9 mouse cellular contexts compared by ENCODE assay signal in the genomic region with DNA sequence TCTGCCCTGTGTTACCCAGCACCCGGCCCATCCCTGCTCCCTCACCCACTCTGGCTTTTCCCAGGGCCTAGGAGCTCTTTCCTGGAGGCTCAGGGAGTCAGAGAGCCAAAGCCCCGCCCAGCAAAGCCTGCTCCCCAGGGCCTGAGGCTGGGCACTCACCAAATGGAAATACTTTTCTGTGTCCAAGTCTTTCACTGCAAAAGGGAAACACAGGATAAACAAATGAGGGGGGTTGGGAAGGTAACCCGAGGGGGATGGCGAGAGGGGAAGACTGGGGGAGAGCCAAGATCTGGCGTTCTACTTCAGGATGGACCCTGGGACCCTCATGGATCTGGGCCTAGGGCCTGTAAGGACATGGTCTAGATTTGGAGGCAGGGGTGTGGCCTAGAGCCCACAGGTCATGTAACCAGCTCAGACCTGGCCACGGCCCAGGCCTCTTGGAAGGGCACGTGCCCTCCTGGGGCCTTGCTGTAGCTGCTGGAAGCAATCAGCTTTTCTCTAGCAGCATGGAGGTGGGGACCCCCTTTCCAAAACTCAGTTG. TPM values are rescaled to one million over a fixed set of nuclear protein-coding genes. Genes with fewer than 3 reads are reported as not detected.
A peak's percentile ranks its signal among the peaks of the same experiment; 100 is the strongest.
DNase-seq lines count a peak whose midpoint lies in the region; ATAC-seq and TF ChIP-seq lines count a peak whose summit lies in the region.
"Had no signal": no experiment of that assay in that cellular context is flagged by ENCODE, and none has a peak within 500 bp of the region (broad histone marks: within the 10 kb centered on the region; RNA-seq: fewer than 3 reads in every experiment).

No protein-coding gene starts in this region.

- peak; percentile 98 for DNase-seq in adipocyte (ENCODE audit: low spot score)
- peak; percentile 72 to 76 for DNase-seq in cerebellum, adult 2 months
- DNase-seq in heart, embryonic 10.5 days (ENCODE audit: low spot score) = no peak
- DNase-seq in lung, adult 18-20 months = peak; percentile 87 to 92
- peak; percentile 42 to 85 for DNase-seq in urinary bladder, postnatal 36 days (ENCODE audit: low spot score in 2 of 2)
- DNase-seq in liver, postnatal 0 days = no peak
- DNase-seq in forebrain, postnatal 0 days = no peak

- no peak for TF ChIP-seq EP300 in liver, postnatal 0 days (IDR thresholded peaks at IDR 0.05; ENCODE audit: low read depth)

- no peaks in the 10 kb centered on the region for H3K9me3 ChIP-seq in heart, embryonic 10.5 days
- H3K9me3 ChIP-seq in forebrain, embryonic 12.5 days = no peaks in the 10 kb centered on the region
- H3K9me3 ChIP-seq in liver, postnatal 0 days (ENCODE audit: low read length) = no peaks in the 10 kb centered on the region
- H3K9me3 ChIP-seq in forebrain, postnatal 0 days (ENCODE audit: low read length) = no peaks in the 10 kb centered on the region

- 27% methylated on average over 7 of the region's 7 CpGs for WGBS in cerebellum, adult 2 months
- 82% methylated on average over 7 of the region's 7 CpGs for WGBS in heart, embryonic 10.5 days
- 77% methylated on average over 7 of the region's 7 CpGs for WGBS in forebrain, embryonic 12.5 days
- WGBS in liver, postnatal 0 days (ENCODE audit: insufficient replicate concordance) = 65% methylated on average over 7 of the region's 7 CpGs
- 56% methylated on average over 7 of the region's 7 CpGs for WGBS in forebrain, postnatal 0 days

- no peak for TF ChIP-seq POLR2A in cerebellum, adult 2 months (IDR thresholded peaks at IDR 0.05; ENCODE audit: borderline replicate concordance, insufficient read depth, low read length)

- no peak overlapping the region for H3K9ac ChIP-seq in forebrain, embryonic 12.5 days
- H3K9ac ChIP-seq in liver, postnatal 0 days (replicated peaks) = no peak overlapping the region
- H3K9ac ChIP-seq in forebrain, postnatal 0 days = no peak overlapping the region

- no peaks in the 10 kb centered on the region for H3K27me3 ChIP-seq in cerebellum, adult 2 months (ENCODE audit: control insufficient read depth, insufficient read depth, low read length)
- peaks cover 17% of the 10 kb centered on the region for H3K27me3 ChIP-seq in heart, embryonic 10.5 days (ENCODE audit: insufficient read depth, poor library complexity, severe bottlenecking)
- H3K27me3 ChIP-seq in forebrain, embryonic 12.5 days = peaks cover 6% of the 10 kb centered on the region; the same call in 1 of the 2 replicates
- H3K27me3 ChIP-seq in liver, postnatal 0 days (ENCODE audit: insufficient read depth, low read length) = no peaks in the 10 kb centered on the region
- H3K27me3 ChIP-seq in forebrain, postnatal 0 days (ENCODE audit: insufficient read depth, low read length) = no peaks in the 10 kb centered on the region

- no peak for ATAC-seq in forebrain, embryonic 12.5 days (ENCODE audit: low FRiP score)
- no peak for ATAC-seq in liver, postnatal 0 days
- no peak for ATAC-seq in forebrain, postnatal 0 days

- H3K27ac ChIP-seq in cerebellum, adult 2 months (ENCODE audit: insufficient read depth, low read length) = no peak overlapping the region
- peak overlapping the region; percentile 37; the same call in 1 of the 2 replicates for H3K27ac ChIP-seq in heart, embryonic 10.5 days
- H3K27ac ChIP-seq in forebrain, embryonic 12.5 days = no peak overlapping the region
- no peak overlapping the region for H3K27ac ChIP-seq in liver, postnatal 0 days (ENCODE audit: low read depth)
- H3K27ac ChIP-seq in forebrain, postnatal 0 days (ENCODE audit: low read depth, low read length) = no peak overlapping the region

- no peak overlapping the region for H3K4me2 ChIP-seq in forebrain, embryonic 12.5 days
- H3K4me2 ChIP-seq in liver, postnatal 0 days (ENCODE audit: low read depth, low read length) = no peak overlapping the region
- H3K4me2 ChIP-seq in forebrain, postnatal 0 days (ENCODE audit: low read depth) = no peak overlapping the region

- H3K4me1 ChIP-seq in cerebellum, adult 2 months (ENCODE audit: control insufficient read depth, insufficient read depth, low read length) = peaks cover 58% of the 10 kb centered on the region
- H3K4me1 ChIP-seq in heart, embryonic 10.5 days = peaks cover 64% of the 10 kb centered on the region
- H3K4me1 ChIP-seq in forebrain, embryonic 12.5 days = peaks cover 22% of the 10 kb centered on the region
- H3K4me1 ChIP-seq in liver, postnatal 0 days (ENCODE audit: insufficient read depth) = peaks cover 5% of the 10 kb centered on the region
- H3K4me1 ChIP-seq in forebrain, postnatal 0 days (ENCODE audit: insufficient read depth) = peaks cover 16% of the 10 kb centered on the region; the same call in 1 of the 2 replicates

- TF ChIP-seq CTCF in cerebellum, adult 2 months (IDR thresholded peaks at IDR 0.05; ENCODE audit: borderline replicate concordance, insufficient read depth, low read depth, low read length) = no peak
- TF ChIP-seq CTCF in liver, postnatal 0 days (IDR thresholded peaks at IDR 0.05; ENCODE audit: low read depth) = no peak
- TF ChIP-seq CTCF in forebrain, postnatal 0 days (IDR thresholded peaks at IDR 0.05; ENCODE audit: low read depth) = no peak

- H3K36me3 ChIP-seq in heart, embryonic 10.5 days = peaks cover 86% of the 10 kb centered on the region
- no peaks in the 10 kb centered on the region for H3K36me3 ChIP-seq in forebrain, embryonic 12.5 days (replicated peaks)
- H3K36me3 ChIP-seq in liver, postnatal 0 days (replicated peaks; ENCODE audit: insufficient read depth, low read length) = no peaks in the 10 kb centered on the region
- H3K36me3 ChIP-seq in forebrain, postnatal 0 days (ENCODE audit: insufficient read depth) = peaks cover 7% of the 10 kb centered on the region; the same call in 1 of the 2 replicates

- H3K4me3 ChIP-seq in cerebellum, adult 2 months (replicated peaks; ENCODE audit: insufficient read depth, low read depth, low read length) = no peak overlapping the region
- no peak overlapping the region for H3K4me3 ChIP-seq in heart, embryonic 10.5 days
- H3K4me3 ChIP-seq in forebrain, embryonic 12.5 days (replicated peaks) = no peak overlapping the region
- H3K4me3 ChIP-seq in liver, postnatal 0 days (ENCODE audit: low read depth, low read length) = no peak overlapping the region
- no peak overlapping the region for H3K4me3 ChIP-seq in forebrain, postnatal 0 days (ENCODE audit: low read depth, low read length)

RNA-seq across cellular contexts. Expression of gene H1foo, which starts 14.5 kb away (rescaled TPM):
- not detected in 2 replicates for polyA plus RNA-seq in cerebellum, adult 2 months (2012; rRNA removed)
- polyA plus RNA-seq in heart, embryonic 10.5 days (2016; fragmentation: Nextera tagmentation; extraction: Ambion mirVana) = not detected in 2 replicates
- polyA plus RNA-seq in forebrain, embryonic 12.5 days (2016; fragmentation: Nextera tagmentation; extraction: Ambion mirVana) = not detected in 2 replicates
- polyA plus RNA-seq in liver, postnatal 0 days (2015; fragmentation: Nextera tagmentation; extraction: Ambion mirVana) = not detected in 2 replicates
- not detected in 2 replicates for total RNA-seq in forebrain, postnatal 0 days (2014; rRNA removed)
- not detected in 2 replicates for polyA plus RNA-seq in forebrain, postnatal 0 days (2015; fragmentation: Nextera tagmentation; extraction: Ambion mirVana)
- polyA plus RNA-seq: large intestine, adult 2 months had no signal

RNA-seq across cellular contexts. Expression of gene Rho, which starts 27.7 kb away (rescaled TPM):
- polyA plus RNA-seq in cerebellum, adult 2 months (2012; rRNA removed) = 0.79 and 0.89 TPM in 2 replicates
- polyA plus RNA-seq in heart, embryonic 10.5 days (2016; fragmentation: Nextera tagmentation; extraction: Ambion mirVana) = 0.28 TPM in 1 of 2 replicates, not detected in the other
- polyA plus RNA-seq in forebrain, embryonic 12.5 days (2016; fragmentation: Nextera tagmentation; extraction: Ambion mirVana) = 0.43 TPM in 1 of 2 replicates, not detected in the other
- not detected in 2 replicates for polyA plus RNA-seq in liver, postnatal 0 days (2015; fragmentation: Nextera tagmentation; extraction: Ambion mirVana)
- total RNA-seq in forebrain, postnatal 0 days (2014; rRNA removed) = 0.23 and 0.57 TPM in 2 replicates
- 0.08 TPM in 1 of 2 replicates, not detected in the other for polyA plus RNA-seq in forebrain, postnatal 0 days (2015; fragmentation: Nextera tagmentation; extraction: Ambion mirVana)

RNA-seq across cellular contexts. Expression of gene Plxnd1, which starts 35.6 kb away (rescaled TPM):
- polyA plus RNA-seq in cerebellum, adult 2 months (2012; rRNA removed) = 24.2 and 29.4 TPM in 2 replicates
- 42.9 and 61.7 TPM in 2 replicates for polyA plus RNA-seq in heart, embryonic 10.5 days (2016; fragmentation: Nextera tagmentation; extraction: Ambion mirVana)
- 18.8 and 19.2 TPM in 2 replicates for polyA plus RNA-seq in forebrain, embryonic 12.5 days (2016; fragmentation: Nextera tagmentation; extraction: Ambion mirVana)
- polyA plus RNA-seq in liver, postnatal 0 days (2015; fragmentation: Nextera tagmentation; extraction: Ambion mirVana) = 8.5 and 8.7 TPM in 2 replicates
- total RNA-seq in forebrain, postnatal 0 days (2014; rRNA removed) = 44.1 and 63.3 TPM in 2 replicates
- polyA plus RNA-seq in forebrain, postnatal 0 days (2015; fragmentation: Nextera tagmentation; extraction: Ambion mirVana) = 16.9 and 17.6 TPM in 2 replicates

Comparison
In these comparisons a context has a peak if more than half of its experiments do, and no peak if none do; other contexts are left out.
1. DNase-seq: peak in adipocyte (single experiment), cerebellum, adult 2 months (2 of 2), lung, adult 18-20 months (2 of 2) and urinary bladder, postnatal 36 days (2 of 2); none in heart, embryonic 10.5 days (single experiment), liver, postnatal 0 days (single experiment) and forebrain, postnatal 0 days (single experiment).